Mouse (Mus musculus): ENCODE results near the gene Tshz2. TPM values are rescaled to one million over a fixed set of nuclear protein-coding genes. Genes with fewer than 3 reads are reported as not detected.

Tshz2 gene
- total RNA-seq, 1 experiment from 2014 or later, result not detected

- ATAC-seq (replicated peaks; ENCODE audit: insufficient number of reproducible peaks, low FRiP score, low TSS enrichment, poor library complexity, severe bottlenecking), result no peak
Measured at GRCm38 (mm10) chr2:170007426-170007958, 374.7 kb downstream of the Tshz2 start.

DNA sequence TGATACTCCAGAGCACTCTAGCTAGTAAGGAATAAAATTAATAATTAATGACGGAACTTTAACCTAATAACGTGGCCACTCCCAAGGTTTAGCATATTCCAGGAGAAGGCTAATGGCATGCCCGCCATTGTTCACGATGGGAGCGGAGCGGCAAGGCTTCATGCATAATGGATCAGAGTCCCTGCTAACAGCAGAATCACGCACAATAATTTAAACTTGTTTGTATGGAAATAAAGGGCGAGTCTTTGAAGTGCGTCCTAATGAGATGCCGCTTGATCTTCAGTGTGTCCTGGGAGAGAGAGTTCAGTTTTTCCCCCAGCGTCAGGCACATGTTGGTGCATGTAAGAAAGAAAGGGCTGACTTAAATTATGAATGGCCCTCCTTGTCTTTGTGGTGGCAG is 376.9 kb downstream of the Tshz2 start:
- no peak for ATAC-seq (replicated peaks; ENCODE audit: insufficient number of reproducible peaks, low FRiP score, low TSS enrichment, poor library complexity, severe bottlenecking)

GRCm38 (mm10) chr2:170011858-170012257 is 379.0 kb downstream of the Tshz2 start:
- ATAC-seq (replicated peaks; ENCODE audit: insufficient number of reproducible peaks, low FRiP score, low TSS enrichment, poor library complexity, severe bottlenecking), result no peak

DNA sequence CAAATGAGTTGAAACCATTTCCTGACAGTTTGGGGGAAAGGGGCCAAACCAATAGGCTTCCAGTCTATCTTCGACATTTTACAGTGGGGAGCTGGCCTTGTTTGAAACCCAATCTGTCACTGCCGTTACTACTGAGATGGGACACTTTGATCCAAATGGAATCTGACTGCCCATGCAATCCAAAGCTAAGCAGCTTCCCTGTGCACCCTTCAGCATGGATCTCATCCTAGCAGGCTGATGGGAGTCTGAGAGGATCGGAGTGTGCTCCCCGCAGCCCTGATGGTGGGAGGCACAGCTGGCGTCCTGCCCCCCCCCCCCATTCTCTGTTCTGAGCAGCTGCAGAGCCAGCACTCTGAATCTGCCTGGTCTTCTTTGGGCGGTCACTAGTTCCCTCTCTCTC is 384.5 kb downstream of the Tshz2 start:
- ATAC-seq (replicated peaks; ENCODE audit: insufficient number of reproducible peaks, low FRiP score, low TSS enrichment, poor library complexity, severe bottlenecking), result no peak

DNA sequence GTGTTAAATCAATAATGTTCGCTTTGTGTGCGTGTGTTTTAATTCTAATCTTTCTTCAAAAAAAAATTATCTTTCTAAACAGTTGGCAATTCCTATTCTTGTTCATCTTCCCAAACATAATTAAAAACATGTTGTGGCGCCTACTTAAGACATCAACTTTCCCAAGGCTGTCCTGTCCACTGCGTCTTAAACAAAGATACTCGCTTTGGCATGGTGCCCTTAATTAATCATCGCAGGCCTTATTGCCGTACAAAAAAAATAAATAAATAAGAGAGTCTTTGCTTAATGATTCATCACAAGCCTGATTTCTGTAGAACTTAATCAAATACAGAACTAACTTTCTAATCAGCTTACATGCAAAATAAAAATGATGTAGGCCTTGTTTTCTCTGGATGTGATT is 385.1 kb downstream of the Tshz2 start:
- ATAC-seq (replicated peaks; ENCODE audit: insufficient number of reproducible peaks, low FRiP score, low TSS enrichment, poor library complexity, severe bottlenecking), result no peak

DNA sequence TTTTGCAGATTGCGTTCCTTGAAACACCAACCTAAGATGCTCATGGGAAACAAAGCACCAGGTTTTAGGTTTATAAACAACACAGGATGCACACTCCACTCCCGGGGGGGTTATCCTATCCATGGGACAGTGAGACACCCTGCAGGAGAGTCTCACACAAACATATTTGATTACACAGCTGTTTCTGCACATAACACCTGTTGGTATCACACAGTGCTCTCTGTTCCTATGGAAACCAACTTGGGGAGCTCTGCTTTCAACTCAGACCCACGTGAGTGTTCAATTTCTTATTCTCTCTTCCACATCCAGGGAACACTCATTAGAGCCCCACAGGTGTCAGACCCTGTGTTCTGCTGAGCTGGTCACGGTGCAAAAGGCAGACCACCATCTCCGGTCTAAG is 390.1 kb downstream of the Tshz2 start:
- ATAC-seq (replicated peaks; ENCODE audit: insufficient number of reproducible peaks, low FRiP score, low TSS enrichment, poor library complexity, severe bottlenecking), result no peak

- ATAC-seq (replicated peaks; ENCODE audit: insufficient number of reproducible peaks, low FRiP score, low TSS enrichment, poor library complexity, severe bottlenecking), result no peak
Measured at GRCm38 (mm10) chr2:170023741-170024140, 390.9 kb downstream of the Tshz2 start.

DNA sequence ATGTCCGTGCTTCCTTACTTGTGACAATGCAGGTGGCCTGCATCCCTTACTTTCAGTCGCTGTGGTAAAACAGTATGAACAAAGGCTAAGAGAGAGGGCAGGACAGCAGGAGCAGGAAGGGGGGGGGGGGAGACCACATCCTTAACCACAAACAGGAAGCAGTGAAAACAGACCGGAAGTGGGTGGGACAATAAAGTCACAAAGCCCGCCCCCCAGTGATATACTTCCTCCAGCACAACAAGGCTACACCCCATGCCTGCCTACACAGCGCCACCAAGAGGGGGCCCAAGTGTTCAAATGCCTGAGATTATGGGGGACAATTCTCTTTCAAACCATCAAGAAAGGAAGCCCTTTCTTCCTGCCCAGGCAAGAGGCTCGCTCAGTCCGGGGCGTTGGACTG is 392.1 kb downstream of the Tshz2 start:
- ATAC-seq (replicated peaks; ENCODE audit: insufficient number of reproducible peaks, low FRiP score, low TSS enrichment, poor library complexity, severe bottlenecking), result no peak

DNA sequence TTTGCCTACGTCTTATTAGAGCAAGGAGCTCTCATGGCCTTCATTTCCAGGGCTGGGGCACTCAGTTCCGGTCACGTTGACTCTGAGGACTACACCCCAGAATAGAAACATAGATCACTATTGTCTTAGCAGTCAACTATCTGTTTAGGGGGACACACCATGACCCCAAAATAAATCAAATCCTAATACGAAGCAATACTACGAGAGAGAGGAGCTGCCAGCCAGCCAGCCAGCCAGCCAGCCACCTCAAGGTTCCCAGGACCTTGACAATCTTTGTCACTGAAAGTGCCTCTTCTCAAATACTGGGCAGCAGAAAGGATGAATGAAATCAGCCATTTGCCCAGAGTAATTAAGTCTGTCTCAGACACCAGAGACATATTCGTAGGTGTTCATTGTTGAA is 393.1 kb downstream of the Tshz2 start:
- no peak for ATAC-seq (replicated peaks; ENCODE audit: insufficient number of reproducible peaks, low FRiP score, low TSS enrichment, poor library complexity, severe bottlenecking)

DNA sequence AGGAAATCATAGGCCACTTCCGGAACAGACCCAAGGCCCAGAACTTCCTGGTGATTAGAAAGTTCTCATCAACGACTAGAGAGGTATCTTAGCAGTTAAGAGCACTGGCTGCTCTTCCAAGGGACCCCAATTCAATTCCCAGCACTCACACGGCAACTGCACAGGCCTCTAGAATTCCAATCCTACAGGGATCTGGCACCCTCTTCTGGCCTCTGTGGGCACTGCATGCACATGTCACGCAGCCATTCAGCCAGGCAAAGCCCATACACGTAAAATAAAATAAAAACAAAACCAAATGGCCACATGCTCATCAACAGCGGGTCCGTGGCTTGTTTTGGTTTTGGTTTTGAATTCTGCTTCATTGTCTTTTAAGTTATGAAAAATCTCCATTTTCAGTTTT is 395.0 kb downstream of the Tshz2 start:
- no peak for ATAC-seq (replicated peaks; ENCODE audit: insufficient number of reproducible peaks, low FRiP score, low TSS enrichment, poor library complexity, severe bottlenecking)

DNA sequence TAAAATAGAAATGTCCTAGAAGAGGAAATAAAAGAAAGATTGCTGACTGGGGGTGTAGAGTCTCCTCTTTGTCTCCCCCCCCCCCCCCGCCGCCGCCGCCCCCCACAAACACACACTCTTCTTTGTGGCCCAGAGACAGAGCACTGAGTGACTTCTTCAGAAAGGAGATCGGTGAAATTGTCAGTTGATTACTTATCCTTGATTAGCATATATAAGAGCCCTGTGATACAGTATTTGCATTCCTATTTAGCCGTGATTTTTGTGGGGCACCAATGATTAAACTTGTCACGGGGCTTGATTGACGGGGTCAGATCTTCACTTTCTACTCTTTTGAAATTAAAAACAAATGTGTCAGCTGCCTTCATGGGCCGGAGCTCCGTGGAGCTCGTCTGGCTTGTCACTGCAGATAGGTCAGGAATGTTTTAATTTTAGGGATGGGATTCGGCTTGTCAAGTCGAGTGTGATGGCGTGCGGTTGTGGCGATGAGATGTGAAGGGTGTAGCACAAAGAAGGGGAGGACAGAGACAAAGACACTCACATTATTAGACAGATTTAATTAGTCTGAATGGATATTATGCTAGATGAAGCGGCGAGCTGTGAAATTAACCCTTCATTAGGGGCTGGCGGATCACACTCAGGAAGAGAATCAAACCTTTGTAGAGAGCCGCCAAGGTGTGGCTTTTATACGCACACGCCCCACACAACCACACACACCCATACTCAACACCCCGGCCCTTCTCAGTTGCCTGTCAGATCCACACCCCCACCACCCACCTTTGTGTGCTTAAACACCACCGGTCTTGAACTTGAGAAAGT is 395.9 kb downstream of the Tshz2 start:
- no peak for ATAC-seq (replicated peaks; ENCODE audit: insufficient number of reproducible peaks, low FRiP score, low TSS enrichment, poor library complexity, severe bottlenecking)

GRCm38 (mm10) chr2:170029304-170029856 is 396.6 kb downstream of the Tshz2 start:
- no peak for ATAC-seq (replicated peaks; ENCODE audit: insufficient number of reproducible peaks, low FRiP score, low TSS enrichment, poor library complexity, severe bottlenecking)

DNA sequence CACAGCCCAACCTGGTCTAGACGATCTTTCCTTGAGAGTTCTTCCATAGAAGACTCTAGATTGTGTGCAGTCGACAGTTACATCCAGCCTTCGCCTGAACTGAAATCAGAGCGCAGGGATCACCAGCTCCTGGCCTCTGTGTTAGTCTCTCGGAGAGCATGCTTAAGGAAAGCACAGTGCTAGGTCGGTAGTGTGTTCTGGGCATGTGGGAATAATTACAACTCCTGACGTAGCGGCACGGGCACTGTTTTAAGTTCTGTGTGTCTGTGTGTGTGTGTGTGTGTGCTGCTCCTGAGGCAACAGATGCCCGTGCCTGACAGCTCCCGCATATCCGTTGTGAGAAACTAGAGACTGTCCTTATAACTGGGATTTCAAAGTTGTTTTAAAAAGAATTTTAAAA is 398.4 kb downstream of the Tshz2 start:
- ATAC-seq (replicated peaks; ENCODE audit: insufficient number of reproducible peaks, low FRiP score, low TSS enrichment, poor library complexity, severe bottlenecking), result no peak

DNA sequence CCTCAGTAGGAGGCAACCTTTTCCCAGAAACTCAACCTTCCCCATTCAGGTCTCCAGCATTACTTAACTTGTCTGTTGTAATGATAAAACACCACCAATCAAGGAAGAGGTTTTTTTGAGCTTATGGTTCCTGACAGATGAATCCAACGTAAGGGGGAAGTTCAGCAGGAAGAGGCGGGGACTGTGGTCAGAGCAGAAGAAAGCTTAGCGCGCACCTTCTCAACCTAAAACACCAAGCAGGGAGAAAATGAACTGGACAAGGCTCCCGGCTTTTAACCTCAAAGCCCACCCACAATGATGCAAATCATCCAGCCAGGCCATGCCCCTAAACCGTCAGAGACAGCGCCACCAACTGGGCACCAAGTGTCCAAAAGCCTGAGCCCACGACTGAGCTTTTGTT is 399.1 kb downstream of the Tshz2 start:
- no peak for ATAC-seq (replicated peaks; ENCODE audit: insufficient number of reproducible peaks, low FRiP score, low TSS enrichment, poor library complexity, severe bottlenecking)

DNA sequence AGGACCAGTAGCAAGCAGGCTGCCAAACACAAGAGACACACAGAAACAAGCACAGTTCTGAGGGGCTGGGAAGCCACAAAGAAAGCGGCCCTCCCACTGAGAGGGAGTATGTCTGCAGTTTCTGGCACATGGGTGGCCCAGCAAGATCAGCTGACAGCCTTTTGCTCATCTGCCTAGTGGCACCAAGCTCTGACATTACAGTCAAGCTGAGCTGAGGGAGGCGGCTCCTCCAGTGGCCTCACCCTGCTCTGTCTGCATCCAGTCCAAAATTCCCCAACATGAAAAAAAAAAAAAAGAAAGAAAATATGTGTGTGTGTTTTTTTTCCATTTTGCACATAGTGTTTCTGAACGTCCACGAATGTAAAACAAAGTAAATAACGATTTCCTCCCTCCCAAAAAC is 400.4 kb downstream of the Tshz2 start:
- ATAC-seq (replicated peaks; ENCODE audit: insufficient number of reproducible peaks, low FRiP score, low TSS enrichment, poor library complexity, severe bottlenecking), result no peak

GRCm38 (mm10) chr2:170034794-170035193 is 402.0 kb downstream of the Tshz2 start:
- ATAC-seq (replicated peaks; ENCODE audit: insufficient number of reproducible peaks, low FRiP score, low TSS enrichment, poor library complexity, severe bottlenecking), result no peak

GRCm38 (mm10) chr2:170036791-170037241 is 404.0 kb downstream of the Tshz2 start:
- no peak for ATAC-seq (replicated peaks; ENCODE audit: insufficient number of reproducible peaks, low FRiP score, low TSS enrichment, poor library complexity, severe bottlenecking)

GRCm38 (mm10) chr2:170037346-170037745 is 404.5 kb downstream of the Tshz2 start:
- no peak for ATAC-seq (replicated peaks; ENCODE audit: insufficient number of reproducible peaks, low FRiP score, low TSS enrichment, poor library complexity, severe bottlenecking)

DNA sequence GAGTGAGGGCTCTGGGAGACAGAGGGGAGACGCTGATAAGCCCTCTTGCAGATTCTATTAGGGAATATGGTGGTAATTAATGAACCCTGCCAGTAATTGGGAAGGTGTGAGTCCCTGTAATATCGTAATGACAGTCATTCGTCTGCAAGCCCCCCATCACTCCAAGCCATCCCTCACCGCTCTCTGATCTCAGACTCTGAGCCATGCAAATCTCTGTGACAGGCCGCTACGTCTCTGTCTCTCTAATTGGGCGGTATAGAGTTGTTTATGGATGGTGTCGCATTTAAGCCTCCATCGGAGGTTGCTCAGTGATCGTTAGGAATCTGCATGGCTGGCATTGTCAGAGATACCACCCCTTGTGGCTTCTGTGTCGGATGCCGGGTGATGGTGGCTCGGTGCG is 407.0 kb downstream of the Tshz2 start:
- no peak for ATAC-seq (replicated peaks; ENCODE audit: insufficient number of reproducible peaks, low FRiP score, low TSS enrichment, poor library complexity, severe bottlenecking)

GRCm38 (mm10) chr2:170041101-170041500 is 408.3 kb downstream of the Tshz2 start:
- ATAC-seq (replicated peaks; ENCODE audit: insufficient number of reproducible peaks, low FRiP score, low TSS enrichment, poor library complexity, severe bottlenecking), result no peak

All from monocyte, adult 5-6 weeks (primary cell).